Mouse (Mus musculus) cerebellum, postnatal 25 days (tissue): Measurements from ENCODE around the gene Birc3.
A peak's percentile ranks its signal among the peaks of the same experiment; 100 is the strongest.
"Not testable (repeated sequence)": the region's sequence is repeated elsewhere in the genome, so short reads cannot be mapped to it uniquely, and the experiment has no call there.

ENCODE experiments used
- DNase-seq, 2 experiments: peaks; one replicate each; pipeline ENCODE4 v3.0.0; 2021; ENCODE audit warnings: mixed read lengths in 2 of 2

Birc3 gene

DNA sequence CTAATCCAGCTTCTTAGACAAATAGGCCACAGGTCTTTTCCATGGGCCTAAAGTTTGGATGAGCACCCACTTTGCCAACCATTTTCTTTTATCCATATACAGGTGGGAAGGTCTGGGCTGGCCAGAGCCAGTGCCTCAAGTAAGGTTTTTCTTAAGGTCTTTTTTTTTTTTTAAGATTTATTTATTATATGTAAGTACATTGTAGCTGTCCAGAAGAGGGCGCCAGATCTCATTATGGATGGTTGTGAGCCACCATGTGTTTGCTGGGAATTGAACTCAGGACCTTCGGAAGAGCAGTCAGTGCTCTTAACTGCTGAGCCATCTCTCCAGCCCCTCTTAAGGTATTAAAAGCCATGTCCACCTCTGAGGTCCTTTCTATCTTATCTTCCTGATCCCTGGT, 6.0 kb downstream of the Birc3 start:
- not testable (repeated sequence) for DNase-seq

DNA sequence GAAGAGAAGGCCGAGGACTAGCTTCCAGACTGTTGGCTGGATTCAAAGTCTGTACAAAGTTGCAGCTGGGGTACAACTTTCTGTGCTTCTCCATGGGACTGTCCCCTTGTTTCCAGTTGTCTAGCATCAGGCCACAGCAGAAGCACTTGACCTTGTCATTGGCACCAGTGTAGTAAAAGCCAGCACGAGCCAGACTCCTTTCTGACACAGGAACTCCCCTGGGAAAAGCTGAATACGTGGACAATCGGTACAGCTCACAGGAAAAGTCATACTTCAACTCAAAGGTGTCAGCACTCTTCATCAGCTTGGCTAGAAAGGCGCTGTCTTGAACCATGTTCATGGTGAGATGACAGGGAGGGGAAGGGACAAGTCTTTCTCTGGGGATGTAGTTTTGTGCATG, 12.0 kb downstream of the Birc3 start:
- no peak for DNase-seq

DNA sequence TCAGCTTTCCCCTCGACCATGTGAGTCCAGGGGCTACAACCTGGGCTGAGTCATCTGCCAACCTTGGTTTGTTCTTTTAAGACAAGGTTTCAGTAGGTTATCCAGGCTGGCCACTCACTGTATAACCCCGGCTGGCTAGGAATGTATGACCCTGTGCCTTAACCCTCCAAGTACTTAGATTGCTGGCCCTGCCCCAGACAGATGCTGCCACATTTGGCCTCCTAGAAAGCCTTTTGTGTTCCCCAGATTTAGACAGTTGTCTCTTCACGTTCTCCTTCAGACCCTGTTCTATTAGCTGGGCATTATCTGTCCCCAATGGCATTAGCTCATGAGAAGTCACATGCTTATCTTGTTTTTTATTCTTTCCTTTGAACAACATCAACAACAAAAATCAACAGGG, 17.1 kb downstream of the Birc3 start:
- DNase-seq = no peak

DNA sequence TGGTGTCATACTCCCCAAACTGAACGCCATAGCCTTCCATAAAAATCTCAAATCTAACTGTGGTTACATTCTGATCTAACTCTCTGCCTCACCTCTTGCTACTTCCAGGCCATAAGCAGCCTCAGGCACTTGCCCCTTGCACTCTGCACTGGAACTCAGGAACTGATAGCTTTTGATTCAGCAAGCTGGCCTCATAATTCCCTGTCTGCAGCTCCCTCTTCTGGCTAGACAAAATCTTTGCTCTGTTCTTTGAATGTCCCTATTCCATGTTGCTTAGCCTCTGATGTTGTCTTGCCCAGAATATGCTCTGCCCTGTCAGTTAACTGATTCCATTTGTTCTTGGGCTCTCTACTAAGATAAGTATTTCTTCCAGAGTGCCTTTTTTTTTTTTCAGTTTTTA, 17.6 kb downstream of the Birc3 start:
- DNase-seq = peak; percentile 24 to 50

DNA sequence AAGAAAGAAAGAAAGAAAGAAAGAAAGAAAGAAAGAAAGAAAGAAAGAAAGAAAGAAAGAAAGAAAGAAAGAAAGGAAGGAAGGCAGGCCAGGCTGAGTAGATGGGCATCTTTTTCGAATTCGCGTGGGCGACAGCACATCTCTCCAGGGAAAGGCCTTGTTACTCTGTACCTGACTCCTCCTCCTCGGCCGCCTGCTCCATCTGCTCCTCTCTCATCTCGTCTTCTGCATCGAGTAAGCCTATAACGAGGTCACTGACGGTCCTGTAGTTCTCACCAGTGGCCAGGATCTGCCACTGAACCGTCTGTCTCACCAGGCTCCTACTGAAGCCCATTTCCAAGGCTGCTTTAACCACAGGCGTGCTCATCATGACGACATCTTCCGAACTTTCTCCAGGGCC, 18.8 kb downstream of the Birc3 start:
- peak; percentile 33 to 58 for DNase-seq

DNA sequence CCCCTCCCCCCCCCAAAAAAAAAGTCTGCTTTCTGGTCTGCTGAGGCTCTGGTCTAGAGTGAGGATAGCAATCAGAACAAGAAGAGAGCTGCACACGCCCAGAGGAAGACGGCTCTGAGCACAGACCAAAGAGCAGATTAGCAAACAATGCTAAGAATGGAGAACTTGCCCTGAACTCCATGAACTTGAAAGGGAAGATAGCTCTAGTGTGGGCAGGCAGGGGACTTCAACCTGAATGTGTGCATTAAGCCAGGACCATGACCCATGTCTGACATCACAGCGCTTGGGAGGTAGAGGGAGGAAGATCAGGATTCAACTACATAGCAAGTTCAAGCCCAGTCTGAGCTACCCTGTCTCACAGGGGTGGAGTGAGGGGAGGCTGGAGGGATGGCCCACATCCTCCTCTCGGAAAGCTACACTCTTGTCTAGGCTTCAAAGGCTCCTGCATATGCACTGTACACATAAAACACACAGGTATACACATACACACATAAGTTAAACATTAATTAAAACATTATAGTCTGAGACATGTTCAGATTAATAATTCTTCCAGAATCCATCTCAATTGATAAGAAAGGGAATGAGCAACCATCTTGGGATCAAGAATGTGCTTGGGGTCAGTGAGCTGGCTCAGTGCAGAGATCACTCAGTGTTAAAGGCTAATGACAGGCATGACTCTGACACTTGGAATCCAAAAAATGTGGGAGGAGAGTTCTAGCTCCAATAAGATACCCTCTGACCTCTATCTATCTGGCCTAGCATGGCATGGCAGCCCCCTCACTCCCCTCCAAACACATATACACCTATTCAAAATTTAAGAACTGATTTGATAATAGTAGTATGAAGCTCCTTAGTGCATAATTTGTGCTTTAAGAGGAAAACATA, 20.4 kb downstream of the Birc3 start:
- no peak for DNase-seq

DNA sequence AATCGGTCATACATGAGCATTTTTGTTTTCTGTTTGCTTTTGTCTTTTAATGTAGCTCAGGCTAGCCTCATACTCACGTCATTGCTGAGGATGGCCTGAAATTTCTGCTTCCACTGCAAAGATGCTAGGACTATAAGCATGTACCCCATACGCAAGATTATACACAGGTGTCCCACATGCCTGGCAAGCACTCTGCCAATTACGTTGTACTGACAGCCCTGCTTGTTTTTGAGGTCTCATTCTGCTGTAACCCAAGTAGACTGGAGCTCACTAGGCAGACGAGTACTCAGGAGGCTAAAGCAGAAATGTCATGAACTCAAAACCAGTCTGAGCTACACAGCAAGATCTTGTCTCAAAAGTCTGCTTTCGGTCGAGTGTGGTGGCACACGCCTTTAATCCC, 21.1 kb downstream of the Birc3 start:
- DNase-seq = no peak

DNA sequence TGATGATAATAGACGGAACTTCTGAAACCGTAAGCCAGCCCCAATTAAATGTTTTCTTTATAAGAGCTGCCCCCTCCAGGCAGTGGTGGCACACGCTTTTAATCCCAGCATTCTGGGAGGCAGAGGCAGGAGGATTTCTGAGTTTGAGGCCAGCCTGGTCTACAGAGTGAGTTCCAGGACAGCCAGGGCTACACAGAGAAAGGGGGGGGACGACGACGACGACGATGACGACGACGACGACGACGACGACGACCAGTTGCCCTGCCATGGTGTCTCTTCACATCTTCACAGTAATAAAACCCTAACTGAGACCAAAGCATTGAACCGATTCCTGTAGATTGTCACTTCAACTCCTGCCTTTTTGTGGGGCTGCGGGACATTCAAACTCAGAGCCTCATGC, 24.8 kb downstream of the Birc3 start:
- no peak for DNase-seq

DNA sequence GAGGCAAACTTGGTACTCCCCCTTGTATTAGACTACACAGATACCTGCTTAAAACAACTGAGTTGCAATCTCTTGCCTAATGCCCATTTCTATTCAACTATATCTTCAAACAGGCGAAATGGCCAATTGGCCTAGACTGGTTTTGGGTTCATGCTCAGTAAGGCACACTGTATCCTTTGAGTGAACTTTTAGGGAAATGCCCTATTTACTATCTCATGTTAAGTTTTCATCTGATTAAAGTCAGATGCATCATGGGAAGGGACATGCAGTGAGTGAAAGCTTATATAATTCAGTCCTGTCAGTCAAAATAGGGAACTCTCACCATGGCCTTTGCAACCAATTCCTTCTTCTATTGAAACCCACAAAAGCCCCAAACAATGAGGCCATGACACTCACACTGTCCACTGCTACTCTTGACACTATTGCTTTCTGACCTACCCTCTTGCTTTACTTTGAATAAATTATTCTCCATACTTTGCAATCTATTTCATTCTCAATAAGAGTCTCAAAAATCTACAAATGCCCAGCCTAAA, 26.3 kb downstream of the Birc3 start:
- no peak for DNase-seq

DNA sequence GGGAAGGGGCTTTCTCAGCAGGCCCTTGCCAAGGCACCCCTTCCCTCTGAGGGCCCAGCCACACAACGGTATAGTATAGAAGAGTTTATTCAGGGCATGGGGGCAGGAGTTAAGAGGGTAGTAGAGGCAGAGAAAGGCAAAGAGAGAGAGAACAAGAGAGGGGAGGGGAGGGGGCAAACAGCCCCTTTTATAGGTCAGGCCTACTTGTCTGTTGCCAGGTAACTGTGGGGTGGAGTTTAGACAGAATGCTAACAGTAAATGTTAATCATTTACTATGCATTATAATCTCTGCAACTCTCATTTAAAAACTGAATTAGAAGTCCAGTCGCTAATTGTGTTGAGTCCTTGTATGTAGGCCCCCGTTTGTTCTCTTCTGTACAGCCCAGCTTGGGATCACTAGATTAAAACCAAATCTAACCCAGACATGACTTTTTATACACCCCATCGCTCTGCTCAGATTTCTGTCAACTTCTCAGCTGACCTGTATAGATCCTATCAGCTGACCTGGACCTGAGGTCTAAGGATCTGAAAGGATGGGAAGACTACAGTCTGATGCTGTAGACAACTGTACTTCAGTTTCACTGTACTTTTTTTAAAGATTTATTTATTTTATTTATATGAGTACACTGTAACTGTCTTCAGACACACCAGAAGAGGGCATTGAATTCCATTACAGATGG, 27.6 kb downstream of the Birc3 start:
- DNase-seq = no peak

DNA sequence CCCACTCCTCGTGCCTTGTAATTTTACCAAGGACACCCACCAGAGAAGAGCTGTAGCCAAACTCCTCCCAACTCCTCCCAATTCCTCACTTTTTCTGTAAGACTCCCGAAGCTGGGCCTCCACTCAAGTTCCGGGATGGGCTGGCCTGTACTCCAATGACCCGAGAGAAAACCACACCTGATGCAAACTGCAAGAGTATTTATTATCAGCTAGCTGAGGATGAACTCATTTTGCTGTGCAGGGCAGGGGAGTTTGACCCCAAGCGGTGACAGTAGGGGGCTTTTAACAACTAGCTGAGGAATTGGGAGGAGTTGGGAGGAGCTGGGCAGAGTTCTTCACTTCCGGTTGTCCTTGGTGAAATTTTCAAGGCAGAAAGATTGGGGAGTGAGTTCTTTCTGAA, 31.8 kb downstream of the Birc3 start:
- no peak for DNase-seq

DNA sequence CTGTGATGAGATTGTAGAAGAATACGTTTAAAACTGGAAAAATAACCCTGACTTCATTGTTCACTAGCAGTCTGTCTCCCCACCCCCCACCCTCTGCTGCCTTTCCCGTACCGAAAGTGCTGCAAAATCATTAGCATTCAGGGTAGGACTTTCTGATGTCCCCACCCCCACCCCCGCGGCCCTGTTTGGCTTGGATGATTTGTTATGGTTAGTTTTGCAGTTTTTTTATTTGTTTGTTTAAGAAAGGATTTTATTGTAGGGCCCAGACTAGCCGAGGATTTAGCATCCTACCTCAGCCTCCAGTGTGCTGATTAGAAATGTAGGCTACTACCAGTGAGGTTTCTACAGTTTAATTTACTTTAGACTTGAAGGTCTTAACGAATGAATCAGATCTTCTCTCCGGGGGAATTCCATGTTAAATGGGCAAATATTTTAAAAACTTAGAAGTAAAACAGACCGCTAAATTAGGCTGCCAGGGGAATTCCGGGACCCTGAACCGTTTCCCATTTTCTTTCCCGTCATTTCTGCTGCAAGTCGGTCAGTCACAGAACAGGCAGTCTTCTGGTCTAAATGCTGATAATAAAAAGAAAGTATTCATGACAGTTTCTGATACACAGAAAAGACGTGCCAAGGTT, 35.1 kb downstream of the Birc3 start:
- DNase-seq = peak in 1 of 2 experiments; percentile 22

DNA sequence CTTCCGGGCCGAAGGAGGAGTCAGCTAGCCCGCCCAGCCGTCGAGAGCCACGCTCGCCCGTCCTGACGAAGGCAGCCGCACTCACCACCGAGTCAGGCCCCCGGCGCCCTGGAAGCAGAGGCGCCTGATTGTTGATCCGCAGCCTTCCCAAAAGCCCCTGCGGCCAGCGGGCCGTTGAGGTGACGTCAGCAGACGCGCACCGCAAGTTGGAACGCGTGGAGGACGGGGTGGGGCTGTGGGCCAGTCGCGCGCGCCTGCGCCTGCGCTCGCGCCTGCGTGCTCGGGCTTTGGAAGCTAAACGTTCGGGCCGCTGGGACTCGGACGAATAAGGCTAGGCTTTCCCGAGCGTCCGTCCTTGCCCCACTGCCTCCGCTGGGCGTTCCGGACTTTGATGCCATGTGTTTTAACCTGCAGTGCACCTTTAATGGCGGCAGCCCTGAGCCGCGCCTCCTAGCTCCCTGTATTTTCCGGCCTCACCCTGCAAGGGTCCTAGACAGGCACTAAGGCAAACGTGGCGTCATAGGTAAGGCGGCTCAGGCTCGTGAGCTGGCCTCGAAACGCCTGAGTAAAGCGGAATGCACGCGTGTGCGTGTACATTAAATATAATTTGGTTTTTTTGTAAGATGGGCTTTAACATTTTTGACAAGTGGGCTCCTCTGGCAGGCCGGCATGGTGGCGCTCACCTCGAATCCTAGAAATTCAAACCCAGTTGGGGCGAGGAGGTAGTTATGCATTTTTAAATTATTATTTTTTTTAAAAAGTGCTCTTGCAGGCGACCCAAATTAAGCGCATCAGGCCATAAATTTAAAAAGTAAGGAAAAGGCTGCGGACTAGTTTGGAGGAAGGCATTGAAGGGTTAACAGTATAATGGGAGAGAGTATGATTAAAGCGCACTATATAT, 35.8 kb downstream of the Birc3 start, which contains the start of gene Birc2:
Gene Birc2 (minus strand): TSS at position 160 of the 901 bp plus-strand sequence.
- peak; percentile 96 to 98 for DNase-seq

DNA sequence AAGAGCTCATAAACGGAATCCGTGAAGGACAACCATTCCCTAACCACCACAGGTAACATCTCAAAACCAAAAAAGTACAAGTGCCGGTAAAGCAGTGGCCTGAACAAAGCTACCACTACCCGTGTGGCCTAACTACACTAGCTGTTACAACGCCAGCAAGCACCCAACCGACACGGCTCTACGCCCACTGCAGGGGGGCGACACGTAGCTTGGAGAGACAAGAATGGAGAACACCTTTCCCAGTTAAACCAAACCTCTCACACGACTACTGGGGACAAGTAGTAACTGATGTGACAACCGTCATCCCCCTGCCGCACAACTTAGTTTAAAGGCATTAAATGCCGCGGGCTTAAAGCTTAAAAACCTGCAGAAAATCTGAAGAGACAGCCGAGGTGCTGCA, 36.7 kb downstream of the Birc3 start:
- peak; percentile 66 to 71 for DNase-seq

DNA sequence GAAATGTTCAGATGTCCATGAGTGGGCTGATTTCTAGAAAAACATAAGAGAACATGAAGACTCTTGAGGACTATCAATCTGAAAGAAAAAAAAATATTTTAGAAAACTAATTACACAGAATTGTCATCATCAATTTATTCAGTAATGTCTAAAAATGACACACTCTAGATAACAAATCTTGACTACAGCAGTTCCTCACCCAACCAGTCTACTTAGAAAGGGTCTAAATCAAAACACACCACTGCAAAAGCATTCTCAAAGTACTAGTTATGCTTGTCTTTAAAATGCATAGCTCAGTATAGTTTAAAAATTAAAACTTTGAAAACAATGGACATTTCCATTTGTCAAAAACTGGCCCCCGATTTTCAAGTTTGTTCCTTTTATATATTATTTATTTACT, 37.7 kb downstream of the Birc3 start:
- DNase-seq = no peak

DNA sequence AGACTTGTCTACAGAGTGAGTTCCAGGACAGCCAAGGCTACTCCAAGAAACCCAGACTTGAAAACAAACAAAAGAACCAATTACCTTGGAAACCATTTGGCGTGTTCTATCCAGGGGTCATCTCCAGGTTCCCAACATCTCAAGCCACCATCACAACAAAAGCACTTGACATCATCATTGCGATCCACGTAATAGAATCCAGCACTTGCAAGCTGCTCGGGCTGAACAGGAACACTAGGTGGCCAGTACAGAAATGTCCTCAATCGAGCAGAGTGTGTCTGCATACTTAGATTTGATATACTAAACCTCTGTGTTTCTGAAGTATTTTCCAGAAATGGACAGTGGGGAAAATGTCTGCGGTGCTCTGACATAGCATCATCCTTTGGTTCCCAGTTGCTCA, 39.6 kb downstream of the Birc3 start:
- no peak for DNase-seq

DNA sequence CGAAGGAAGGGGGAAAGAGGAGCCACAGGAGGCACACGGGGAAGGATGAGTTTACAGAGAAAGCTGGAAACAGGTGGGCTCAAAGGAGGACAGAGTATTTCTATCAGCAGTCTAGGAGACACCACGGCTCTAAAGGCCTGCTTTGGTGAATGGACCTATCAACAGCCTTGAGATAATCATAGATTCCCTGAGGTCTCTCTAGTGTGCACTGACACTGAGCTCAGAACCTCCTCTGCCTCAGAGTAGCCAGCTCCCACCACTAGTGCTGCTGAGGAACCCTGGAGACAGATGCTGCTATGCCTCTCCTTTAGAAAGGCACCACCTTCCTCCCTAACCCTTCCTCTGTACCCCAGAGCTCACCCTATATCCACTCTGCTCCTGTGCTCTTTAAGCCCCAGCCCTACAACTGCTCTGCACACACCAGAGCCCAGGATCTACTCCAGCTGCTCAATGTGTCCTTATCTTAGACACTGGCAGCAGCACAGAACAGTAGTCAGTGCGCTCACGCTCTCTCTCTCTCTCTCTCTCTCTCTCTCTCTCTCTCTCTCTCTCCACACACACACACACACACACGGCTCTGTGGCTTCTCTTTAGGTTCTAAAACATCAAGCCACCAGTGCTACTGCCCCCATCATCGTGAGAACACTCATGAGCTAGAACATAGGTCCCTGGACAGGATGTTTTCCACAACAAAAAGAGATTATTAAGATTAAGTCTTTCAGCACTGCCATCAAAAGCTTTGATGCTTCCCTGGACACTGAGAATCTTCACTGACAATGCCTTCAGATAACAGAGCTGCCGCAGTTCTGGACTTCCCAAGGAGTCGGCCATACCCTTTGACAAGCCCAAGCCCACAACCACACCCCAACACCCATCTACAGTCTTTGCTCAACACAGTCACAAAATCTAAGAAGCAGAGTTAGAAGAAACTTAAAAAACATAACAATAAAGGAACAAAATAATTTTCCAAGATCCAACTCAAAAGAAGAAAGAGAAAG, 43.2 kb downstream of the Birc3 start:
- DNase-seq = no peak

DNA sequence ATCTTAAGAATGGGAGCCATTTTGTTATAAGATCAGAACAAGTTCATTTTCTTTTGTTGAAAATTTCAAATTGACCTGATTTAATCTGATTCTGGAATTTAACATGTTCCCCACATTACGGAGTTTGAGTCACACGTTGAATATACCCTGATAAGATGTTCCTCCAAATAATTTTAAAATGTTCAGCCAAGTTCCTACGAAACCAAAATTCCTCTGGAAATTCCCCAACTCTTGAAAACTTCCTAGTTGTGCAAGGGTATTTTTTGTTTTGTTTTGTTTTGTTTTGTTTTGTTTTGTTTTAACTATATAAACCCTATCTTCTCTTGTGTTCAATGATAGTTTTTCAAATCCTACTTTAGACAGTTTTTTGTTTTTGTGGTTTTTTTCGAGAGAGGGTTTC, 44.3 kb downstream of the Birc3 start:
- DNase-seq = no peak

DNA sequence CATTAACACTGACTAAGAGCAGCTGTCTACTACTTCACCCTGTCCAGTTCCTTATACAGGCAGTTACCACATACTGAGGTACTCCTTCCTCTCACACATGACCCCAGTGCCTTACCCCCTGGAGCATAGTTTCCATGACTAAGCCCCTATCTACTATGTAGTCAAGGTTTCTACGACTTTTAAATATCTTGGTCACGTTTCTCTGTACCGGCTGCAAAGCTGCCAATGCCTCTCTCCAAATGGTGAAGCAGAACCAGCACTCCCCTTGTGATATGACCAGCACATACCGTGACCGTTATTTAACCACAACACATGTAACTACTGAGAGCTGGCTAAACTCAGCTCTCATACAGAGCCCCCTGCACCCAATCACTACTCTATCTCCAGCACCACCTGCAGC, 48.1 kb downstream of the Birc3 start:
- DNase-seq = no peak

DNA sequence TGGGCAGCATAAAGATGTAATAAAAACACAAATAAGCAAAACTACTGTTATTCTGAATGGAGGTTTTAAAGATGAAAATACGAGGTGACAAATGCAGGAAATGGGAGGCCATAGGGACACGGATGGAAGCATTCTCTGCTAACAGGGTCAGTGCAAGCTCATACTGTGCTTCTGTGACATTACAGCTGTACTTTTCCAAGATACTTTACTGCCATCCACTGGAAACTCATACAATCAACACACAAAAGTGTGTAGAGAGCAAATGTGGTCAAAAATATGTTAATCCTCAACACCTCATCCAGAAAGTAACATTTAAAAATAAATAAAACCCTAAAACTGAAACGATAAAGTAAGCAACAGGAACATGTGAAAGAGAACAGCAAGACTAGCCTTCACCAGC, 50.2 kb downstream of the Birc3 start:
- no peak for DNase-seq

DNA sequence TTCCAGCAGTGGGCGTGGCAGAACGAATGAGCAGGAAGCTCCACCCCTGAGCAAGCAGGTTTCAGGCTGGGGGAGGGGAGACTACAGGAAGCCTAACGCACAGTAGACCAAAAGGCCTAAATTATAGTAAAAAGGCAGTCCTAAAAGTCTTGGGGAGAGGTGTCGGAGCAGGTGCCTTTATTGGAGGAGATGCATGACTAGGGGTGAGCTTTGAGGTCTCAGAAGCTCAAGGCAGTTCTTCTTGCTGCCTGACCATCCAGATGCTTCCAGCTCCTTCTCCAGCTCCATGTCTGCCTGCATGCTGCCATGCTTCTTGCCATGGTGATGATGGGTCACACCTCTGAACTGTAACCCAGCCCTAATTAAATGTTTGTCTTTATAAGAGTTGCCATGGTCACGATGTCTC, 67.9 kb downstream of the Birc3 start:
- DNase-seq = no peak
